Mouse (Mus musculus): ENCODE measurements around the gene Atp1a3. TPM values are rescaled to one million over a fixed set of nuclear protein-coding genes. Genes with fewer than 3 reads are reported as not detected.
A peak's percentile ranks its signal among the peaks of the same experiment; 100 is the strongest.
"Not testable (repeated sequence)": the region's sequence is repeated elsewhere in the genome, so short reads cannot be mapped to it uniquely, and the experiment has no call there.

Gene Atp1a3
- polyA plus RNA-seq (2012; fragmentation: generic; extraction: Trizol), result 6.6 TPM

- peaks cover 22% of the 10 kb centered on the region for H3K27me3 ChIP-seq (ENCODE audit: control insufficient read depth, insufficient read depth, insufficient read length)
- H3K4me2 ChIP-seq (ENCODE audit: low read depth), result no peak within 1 kb of the TSS
- no peak for TF ChIP-seq POLR2A (IDR thresholded peaks at IDR 0.05; ENCODE audit: insufficient read length, low read depth)
- no peak for TF ChIP-seq MAX (IDR thresholded peaks at IDR 0.05; ENCODE audit: low read depth)
- no peak for TF ChIP-seq TCF12 (IDR thresholded peaks at IDR 0.05; ENCODE audit: insufficient read depth, poor library complexity, severe bottlenecking)
- no peak for TF ChIP-seq SRF (IDR thresholded peaks at IDR 0.05; ENCODE audit: control insufficient read depth, insufficient read length, low read depth)
- no peak for TF ChIP-seq E2F4 (IDR thresholded peaks at IDR 0.05; ENCODE audit: insufficient read depth)
- TF ChIP-seq REST (IDR thresholded peaks at IDR 0.05; ENCODE audit: insufficient read depth, insufficient read length), result no peak
- TF ChIP-seq MYOD1 (IDR thresholded peaks at IDR 0.05; ENCODE audit: control insufficient read depth in 1 of 3, insufficient read length in 2 of 3, low read depth in 2 of 3), result no peak
- TF ChIP-seq POLR2AphosphoS2 (IDR thresholded peaks at IDR 0.05; ENCODE audit: insufficient read length, low read depth), result no peak
- no peak for TF ChIP-seq MYOG (IDR thresholded peaks at IDR 0.05; ENCODE audit: control insufficient read depth in 1 of 3, insufficient read depth in 1 of 3, insufficient read length in 2 of 3, low read depth in 2 of 3)
- TF ChIP-seq TCF3 (IDR thresholded peaks at IDR 0.05; ENCODE audit: insufficient read length, low read depth), result no peak
- TF ChIP-seq CEBPB (IDR thresholded peaks at IDR 0.05; ENCODE audit: insufficient read depth, poor library complexity, severe bottlenecking), result no peak
- no peaks in the 10 kb centered on the region for H3K79me2 ChIP-seq (ENCODE audit: control insufficient read depth, insufficient read depth)
- no peaks in the 10 kb centered on the region for H3K36me3 ChIP-seq (ENCODE audit: control insufficient read depth, insufficient read depth)
- H3ac ChIP-seq (ENCODE audit: control insufficient read depth, insufficient read length), result no peak within 1 kb of the TSS
- no peak within 1 kb of the TSS for H3K4me3 ChIP-seq
Observed at GRCm38 (mm10) chr7:25005421-25006065, at the start of gene Atp1a3. Gene Atp1a3 (minus strand): TSS chr7:25005958.

GRCm38 (mm10) chr7:25052587-25052986, 46.8 kb upstream of the Atp1a3 start:
- TF ChIP-seq POLR2AphosphoS2 (IDR thresholded peaks at IDR 0.05; ENCODE audit: insufficient read length, low read depth) (no peak), TCF12 (IDR thresholded peaks at IDR 0.05; ENCODE audit: insufficient read depth, poor library complexity, severe bottlenecking) (no peak), REST (IDR thresholded peaks at IDR 0.05; ENCODE audit: insufficient read depth, insufficient read length) (no peak)
- Histone ChIP-seq H3K79me2 (ENCODE audit: control insufficient read depth, insufficient read depth) (no peaks in the 10 kb centered on the region), H3ac (ENCODE audit: control insufficient read depth, insufficient read length) (no peak overlapping the region), H3K4me3 (no peak overlapping the region), H3K36me3 (ENCODE audit: control insufficient read depth, insufficient read depth) (no peaks in the 10 kb centered on the region), H3K27me3 (ENCODE audit: control insufficient read depth, insufficient read depth, insufficient read length) (no peaks in the 10 kb centered on the region), H3K4me2 (ENCODE audit: low read depth) (no peak overlapping the region)

- no peaks in the 10 kb centered on the region for H3K79me2 ChIP-seq (ENCODE audit: control insufficient read depth, insufficient read depth)
- TF ChIP-seq MYOG (IDR thresholded peaks at IDR 0.05; ENCODE audit: control insufficient read depth in 1 of 3, insufficient read depth in 1 of 3, insufficient read length in 2 of 3, low read depth in 2 of 3), result no peak
- TF ChIP-seq MAX (IDR thresholded peaks at IDR 0.05; ENCODE audit: low read depth), result no peak
- no peak for TF ChIP-seq TCF12 (IDR thresholded peaks at IDR 0.05; ENCODE audit: insufficient read depth, poor library complexity, severe bottlenecking)
- no peak for TF ChIP-seq MYOD1 (IDR thresholded peaks at IDR 0.05; ENCODE audit: control insufficient read depth in 1 of 3, insufficient read length in 2 of 3, low read depth in 2 of 3)
- no peak for TF ChIP-seq SRF (IDR thresholded peaks at IDR 0.05; ENCODE audit: control insufficient read depth, insufficient read length, low read depth)
- no peak for TF ChIP-seq TCF3 (IDR thresholded peaks at IDR 0.05; ENCODE audit: insufficient read length, low read depth)
- TF ChIP-seq POLR2AphosphoS2 (IDR thresholded peaks at IDR 0.05; ENCODE audit: insufficient read length, low read depth), result no peak
- no peak for TF ChIP-seq USF1 (IDR thresholded peaks at IDR 0.05; ENCODE audit: low read depth)
- TF ChIP-seq REST (IDR thresholded peaks at IDR 0.05; ENCODE audit: insufficient read depth, insufficient read length), result no peak
- TF ChIP-seq POLR2A (IDR thresholded peaks at IDR 0.05; ENCODE audit: insufficient read length, low read depth), result no peak
- TF ChIP-seq CEBPB (IDR thresholded peaks at IDR 0.05; ENCODE audit: insufficient read depth, poor library complexity, severe bottlenecking), result no peak
- TF ChIP-seq E2F4 (IDR thresholded peaks at IDR 0.05; ENCODE audit: insufficient read depth), result no peak
- H3K4me3 ChIP-seq, result no peak overlapping the region
- no peaks in the 10 kb centered on the region for H3K27me3 ChIP-seq (ENCODE audit: control insufficient read depth, insufficient read depth, insufficient read length)
- no peak overlapping the region for H3K4me2 ChIP-seq (ENCODE audit: low read depth)
- no peak overlapping the region for H3ac ChIP-seq (ENCODE audit: control insufficient read depth, insufficient read length)
- no peaks in the 10 kb centered on the region for H3K36me3 ChIP-seq (ENCODE audit: control insufficient read depth, insufficient read depth)
Observed at GRCm38 (mm10) chr7:25049295-25049930, 43.7 kb upstream of the Atp1a3 start.

DNA sequence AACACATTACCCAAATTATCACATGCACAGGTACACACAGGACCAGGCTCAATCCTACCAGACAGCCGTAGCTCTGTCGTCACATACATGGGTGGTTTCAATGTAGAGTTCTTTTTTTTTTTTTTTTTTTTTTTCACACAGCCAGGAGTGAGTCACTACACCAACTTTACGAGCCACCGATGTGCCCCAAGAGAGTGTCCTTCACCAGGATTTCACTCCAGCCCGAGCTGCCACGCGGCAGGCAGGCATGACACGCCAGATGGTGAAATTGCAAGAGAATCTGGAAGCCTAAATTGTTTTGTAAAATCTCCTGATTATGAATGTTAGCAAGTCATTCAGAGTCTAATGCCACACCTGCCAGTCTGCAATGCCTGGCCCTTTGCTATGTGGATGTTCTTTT, 41.6 kb upstream of the Atp1a3 start:
- Histone ChIP-seq H3ac (ENCODE audit: control insufficient read depth, insufficient read length) (no peak overlapping the region), H3K4me2 (ENCODE audit: low read depth) (peak overlapping the region; percentile 51), H3K27me3 (ENCODE audit: control insufficient read depth, insufficient read depth, insufficient read length) (no peaks in the 10 kb centered on the region), H3K79me2 (ENCODE audit: control insufficient read depth, insufficient read depth) (no peaks in the 10 kb centered on the region), H3K4me3 (no peak overlapping the region), H3K36me3 (ENCODE audit: control insufficient read depth, insufficient read depth) (no peaks in the 10 kb centered on the region)
- TF ChIP-seq TCF3 (IDR thresholded peaks at IDR 0.05; ENCODE audit: insufficient read length, low read depth) (no peak), CEBPB (IDR thresholded peaks at IDR 0.05; ENCODE audit: insufficient read depth, poor library complexity, severe bottlenecking) (0 out of 2 replicates have a peak, but pooled peaks have one; percentile 14)

DNA sequence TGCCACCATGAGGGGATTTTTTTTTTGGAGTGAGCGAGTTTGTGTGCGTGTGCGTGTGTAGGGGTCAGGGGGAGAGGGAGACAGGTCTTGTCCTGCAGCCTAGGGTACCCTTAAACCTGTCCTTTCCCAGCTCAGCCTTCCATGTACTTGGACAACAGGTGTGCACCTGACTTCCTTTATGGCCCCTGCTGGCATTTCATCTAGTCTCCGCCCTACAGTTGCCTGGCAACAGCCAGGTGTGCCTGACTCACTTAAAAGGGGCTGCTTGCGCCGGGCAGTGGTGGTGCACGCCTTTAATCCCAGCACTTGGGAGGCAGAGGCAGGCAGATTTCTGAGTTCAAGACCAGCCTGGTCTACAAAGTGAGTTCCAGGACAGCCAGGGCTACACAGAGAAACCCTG, 38.8 kb upstream of the Atp1a3 start:
- H3K4me2 ChIP-seq (ENCODE audit: low read depth); H3K4me3 ChIP-seq; H3K27me3 ChIP-seq (ENCODE audit: control insufficient read depth, insufficient read depth, insufficient read length); H3ac ChIP-seq (ENCODE audit: control insufficient read depth, insufficient read length); H3K36me3 ChIP-seq (ENCODE audit: control insufficient read depth, insufficient read depth); H3K79me2 ChIP-seq (ENCODE audit: control insufficient read depth, insufficient read depth): not testable (repeated sequence)

All from myocyte (in vitro differentiated cells).